Mouse (Mus musculus): ENCODE data around the gene Hoxa5. TPM values are rescaled to one million over a fixed set of nuclear protein-coding genes. Genes with fewer than 3 reads are reported as not detected.

The Hoxa5 gene
- polyA plus RNA-seq, 1 experiment from 2014 or later = 1.3 TPM

GRCm38 (mm10) chr6:52217459-52217768 is 13.0 kb upstream of the Hoxa5 start:
- peaks cover 98% of the 10 kb centered on the region for H3K27me3 ChIP-seq (ENCODE audit: control insufficient read depth, insufficient read depth, low read length)
- no peaks in the 10 kb centered on the region for H3K9me3 ChIP-seq (replicated peaks; ENCODE audit: control insufficient read depth, low read length)
- under 1% methylated on average over 25 of the region's 25 CpGs for WGBS
- peak overlapping the region; percentile 53 for H3K4me2 ChIP-seq (ENCODE audit: low read depth, low read length)
- no peak overlapping the region for H3K27ac ChIP-seq (ENCODE audit: low read length)
- H3K9ac ChIP-seq (ENCODE audit: low read length) = no peak overlapping the region
- peaks cover 15% of the 10 kb centered on the region for H3K4me1 ChIP-seq (ENCODE audit: control insufficient read depth, insufficient read depth, low read length)
- no peaks in the 10 kb centered on the region for H3K36me3 ChIP-seq (ENCODE audit: control insufficient read depth, insufficient read depth)
- peak overlapping the region; percentile 42 for H3K4me3 ChIP-seq (ENCODE audit: low read length)
- ATAC-seq (replicated peaks; ENCODE audit: extremely low read depth, insufficient read depth, low FRiP score) = no peak

DNA sequence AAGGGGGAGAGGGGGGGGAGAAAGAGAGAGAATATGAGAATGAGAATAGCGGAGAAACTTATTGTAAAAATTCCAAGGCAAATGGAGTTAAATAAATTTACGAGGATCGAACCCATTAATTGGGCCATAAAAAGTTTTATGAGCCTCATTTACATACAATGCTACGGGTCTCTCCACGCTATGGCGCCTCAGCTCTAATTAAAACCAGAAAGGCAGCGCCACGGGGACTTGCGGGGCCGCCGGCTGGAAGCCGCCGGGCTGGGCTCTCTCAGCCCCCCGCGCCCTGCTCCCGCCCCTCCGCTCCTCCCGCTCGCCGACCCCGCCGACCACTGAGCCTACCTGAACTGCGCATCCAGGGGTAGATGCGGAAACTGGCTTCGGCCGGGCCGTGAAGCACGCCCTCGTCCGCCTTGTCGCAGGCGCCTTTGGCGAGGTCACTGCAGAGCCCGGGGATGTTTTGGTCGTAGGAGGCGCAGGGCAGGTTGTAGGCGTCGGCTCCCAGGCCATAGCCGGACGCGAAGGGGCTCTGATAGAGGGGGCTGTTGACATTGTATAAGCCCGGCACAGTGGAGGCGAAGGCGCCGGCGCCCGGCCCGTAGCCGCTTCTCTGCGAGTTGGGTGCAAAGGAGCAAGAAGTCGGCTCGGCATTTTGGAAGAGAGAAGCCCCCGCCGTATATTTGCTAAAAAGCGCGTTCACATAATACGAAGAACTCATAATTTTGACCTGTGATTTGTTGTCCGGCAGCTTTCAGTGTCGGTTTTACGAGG is 12.5 kb upstream of the Hoxa5 start:
- Histone ChIP-seq H3K4me1 (ENCODE audit: control insufficient read depth, insufficient read depth, low read length) (peaks cover 15% of the 10 kb centered on the region), H3K9ac (ENCODE audit: low read length) (no peak overlapping the region), H3K27ac (ENCODE audit: low read length) (no peak overlapping the region), H3K9me3 (replicated peaks; ENCODE audit: control insufficient read depth, low read length) (no peaks in the 10 kb centered on the region), H3K27me3 (ENCODE audit: control insufficient read depth, insufficient read depth, low read length) (peaks cover 98% of the 10 kb centered on the region), H3K4me3 (ENCODE audit: low read length) (peak overlapping the region; percentile 42), H3K4me2 (ENCODE audit: low read depth, low read length) (peak overlapping the region; percentile 53), H3K36me3 (ENCODE audit: control insufficient read depth, insufficient read depth) (no peaks in the 10 kb centered on the region)
- 2% methylated on average over 60 of the region's 60 CpGs for WGBS
- ATAC-seq (replicated peaks; ENCODE audit: extremely low read depth, insufficient read depth, low FRiP score) = no peak

GRCm38 (mm10) chr6:52215771-52216535 is 11.6 kb upstream of the Hoxa5 start:
- peaks cover 99% of the 10 kb centered on the region for H3K27me3 ChIP-seq (ENCODE audit: control insufficient read depth, insufficient read depth, low read length)
- H3K9me3 ChIP-seq (replicated peaks; ENCODE audit: control insufficient read depth, low read length) = no peaks in the 10 kb centered on the region
- H3K9ac ChIP-seq (ENCODE audit: low read length) = no peak overlapping the region
- no peak overlapping the region for H3K4me3 ChIP-seq (ENCODE audit: low read length)
- WGBS = 5% methylated on average over 30 of the region's 30 CpGs
- peaks cover 13% of the 10 kb centered on the region for H3K4me1 ChIP-seq (ENCODE audit: control insufficient read depth, insufficient read depth, low read length)
- H3K36me3 ChIP-seq (ENCODE audit: control insufficient read depth, insufficient read depth) = no peaks in the 10 kb centered on the region
- H3K27ac ChIP-seq (ENCODE audit: low read length) = no peak overlapping the region
- no peak for ATAC-seq (replicated peaks; ENCODE audit: extremely low read depth, insufficient read depth, low FRiP score)
- no peak overlapping the region for H3K4me2 ChIP-seq (ENCODE audit: low read depth, low read length)

DNA sequence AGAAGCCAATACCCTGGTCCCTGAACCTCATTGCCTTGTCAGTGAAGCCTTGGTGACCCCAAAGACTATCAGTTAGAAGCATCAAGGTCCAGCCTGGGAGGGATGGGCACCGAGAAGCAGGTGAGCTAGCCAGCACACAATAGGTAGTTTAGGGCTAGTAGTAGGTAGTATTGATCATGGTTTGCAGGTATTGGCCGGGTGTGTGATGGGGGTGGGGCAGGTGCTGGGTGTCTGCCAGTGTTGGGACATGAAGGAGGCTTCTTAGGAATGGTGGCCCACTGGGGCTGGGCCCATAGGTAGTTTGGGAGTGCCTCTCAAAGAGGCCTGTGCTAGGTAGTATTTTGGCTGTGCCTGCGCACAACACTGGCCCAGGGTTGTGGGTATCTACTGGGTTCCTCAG is 10.7 kb upstream of the Hoxa5 start:
- Histone ChIP-seq H3K4me2 (ENCODE audit: low read depth, low read length) (no peak overlapping the region), H3K9ac (ENCODE audit: low read length) (no peak overlapping the region), H3K27ac (ENCODE audit: low read length) (no peak overlapping the region), H3K4me3 (ENCODE audit: low read length) (no peak overlapping the region), H3K36me3 (ENCODE audit: control insufficient read depth, insufficient read depth) (no peaks in the 10 kb centered on the region), H3K27me3 (ENCODE audit: control insufficient read depth, insufficient read depth, low read length) (peaks cover 98% of the 10 kb centered on the region), H3K9me3 (replicated peaks; ENCODE audit: control insufficient read depth, low read length) (no peaks in the 10 kb centered on the region), H3K4me1 (ENCODE audit: control insufficient read depth, insufficient read depth, low read length) (peaks cover 13% of the 10 kb centered on the region)
- 14% methylated on average over 3 of the region's 3 CpGs for WGBS
- no peak for ATAC-seq (replicated peaks; ENCODE audit: extremely low read depth, insufficient read depth, low FRiP score)

GRCm38 (mm10) chr6:52214271-52214670 is 9.9 kb upstream of the Hoxa5 start:
- peaks cover 98% of the 10 kb centered on the region for H3K27me3 ChIP-seq (ENCODE audit: control insufficient read depth, insufficient read depth, low read length)
- no peaks in the 10 kb centered on the region for H3K36me3 ChIP-seq (ENCODE audit: control insufficient read depth, insufficient read depth)
- no peak overlapping the region for H3K4me2 ChIP-seq (ENCODE audit: low read depth, low read length)
- H3K27ac ChIP-seq (ENCODE audit: low read length) = no peak overlapping the region
- WGBS = 19% methylated on average over 5 of the region's 5 CpGs
- ATAC-seq (replicated peaks; ENCODE audit: extremely low read depth, insufficient read depth, low FRiP score) = no peak
- no peaks in the 10 kb centered on the region for H3K9me3 ChIP-seq (replicated peaks; ENCODE audit: control insufficient read depth, low read length)
- no peak overlapping the region for H3K4me3 ChIP-seq (ENCODE audit: low read length)
- peaks cover 13% of the 10 kb centered on the region for H3K4me1 ChIP-seq (ENCODE audit: control insufficient read depth, insufficient read depth, low read length)
- no peak overlapping the region for H3K9ac ChIP-seq (ENCODE audit: low read length)

- Histone ChIP-seq H3K4me1 (ENCODE audit: control insufficient read depth, insufficient read depth, low read length) (peaks cover 13% of the 10 kb centered on the region), H3K27ac (ENCODE audit: low read length) (no peak within 1 kb of the TSS), H3K4me2 (ENCODE audit: low read depth, low read length) (peak within 1 kb of the TSS; percentile 49), H3K4me3 (ENCODE audit: low read length) (peak within 1 kb of the TSS; percentile 39), H3K9ac (ENCODE audit: low read length) (no peak within 1 kb of the TSS), H3K27me3 (ENCODE audit: control insufficient read depth, insufficient read depth, low read length) (peaks cover 98% of the 10 kb centered on the region), H3K36me3 (ENCODE audit: control insufficient read depth, insufficient read depth) (no peaks in the 10 kb centered on the region), H3K9me3 (replicated peaks; ENCODE audit: control insufficient read depth, low read length) (no peaks in the 10 kb centered on the region)
- no peak for ATAC-seq (replicated peaks; ENCODE audit: extremely low read depth, insufficient read depth, low FRiP score)
- WGBS = 6% methylated on average over 38 of the region's 38 CpGs
Measured at GRCm38 (mm10) chr6:52213119-52213986, 9.0 kb upstream of the Hoxa5 start, which contains the start of the genes Hoxa3 and Gm28308. TSS of gene Hoxa3 (minus strand) at chr6:52213336. TSS of gene Gm28308 (minus strand) at chr6:52213339.

GRCm38 (mm10) chr6:52212556-52213118 is 8.2 kb upstream of the Hoxa5 start:
- Histone ChIP-seq H3K4me1 (ENCODE audit: control insufficient read depth, insufficient read depth, low read length) (peaks cover 13% of the 10 kb centered on the region), H3K9ac (ENCODE audit: low read length) (no peak overlapping the region), H3K4me3 (ENCODE audit: low read length) (peak overlapping the region; percentile 39), H3K4me2 (ENCODE audit: low read depth, low read length) (peak overlapping the region; percentile 49), H3K27ac (ENCODE audit: low read length) (no peak overlapping the region), H3K9me3 (replicated peaks; ENCODE audit: control insufficient read depth, low read length) (no peaks in the 10 kb centered on the region), H3K27me3 (ENCODE audit: control insufficient read depth, insufficient read depth, low read length) (peaks cover 97% of the 10 kb centered on the region), H3K36me3 (ENCODE audit: control insufficient read depth, insufficient read depth) (no peaks in the 10 kb centered on the region)
- WGBS = 3% methylated on average over 22 of the region's 22 CpGs
- no peak for ATAC-seq (replicated peaks; ENCODE audit: extremely low read depth, insufficient read depth, low FRiP score)

DNA sequence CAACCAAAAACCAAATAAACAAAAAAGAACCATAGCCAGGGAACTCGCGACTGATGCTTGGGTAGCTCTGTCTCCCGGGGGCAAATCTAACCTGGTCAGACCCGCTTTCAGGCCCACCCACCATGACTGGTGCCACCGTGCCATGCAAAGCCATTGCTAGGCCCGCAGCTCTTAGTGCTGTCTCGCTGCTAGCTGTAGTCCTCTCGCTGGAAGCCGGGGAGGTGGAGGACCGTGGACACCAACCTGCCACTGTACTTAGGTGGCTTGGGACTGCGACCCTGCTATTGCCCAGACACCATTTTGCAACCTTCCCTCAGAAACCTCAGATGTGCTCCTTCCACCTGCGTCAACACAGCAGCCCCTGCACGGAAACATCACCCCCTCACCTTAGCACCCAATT is 7.6 kb upstream of the Hoxa5 start:
- no peak overlapping the region for H3K9ac ChIP-seq (ENCODE audit: low read length)
- ATAC-seq (replicated peaks; ENCODE audit: extremely low read depth, insufficient read depth, low FRiP score) = no peak
- peaks cover 7% of the 10 kb centered on the region for H3K4me1 ChIP-seq (ENCODE audit: control insufficient read depth, insufficient read depth, low read length)
- no peaks in the 10 kb centered on the region for H3K36me3 ChIP-seq (ENCODE audit: control insufficient read depth, insufficient read depth)
- peak overlapping the region; percentile 35 for H3K4me2 ChIP-seq (ENCODE audit: low read depth, low read length)
- peaks cover 97% of the 10 kb centered on the region for H3K27me3 ChIP-seq (ENCODE audit: control insufficient read depth, insufficient read depth, low read length)
- no peak overlapping the region for H3K27ac ChIP-seq (ENCODE audit: low read length)
- no peaks in the 10 kb centered on the region for H3K9me3 ChIP-seq (replicated peaks; ENCODE audit: control insufficient read depth, low read length)
- H3K4me3 ChIP-seq (ENCODE audit: low read length) = peak overlapping the region; percentile 5
- WGBS = 4% methylated on average over 13 of the region's 13 CpGs
